Mouse (Mus musculus) CD4-positive, CD25-positive, alpha-beta regulatory T cell, adult 4 months (primary cell): ENCODE measurements around the gene Adad2. TPM values are rescaled to one million over a fixed set of nuclear protein-coding genes. Genes with fewer than 3 reads are reported as not detected.

Source experiments
- ATAC-seq: one replicate; pipeline ENCODE4 v1.8.0; 2017
- polyA plus RNA-seq, 2 experiments: library from polyadenylated mRNA; unstranded; fragments of 100-300 nt; shearing (Covaris generic); gene quantifications; one replicate each; pipeline ENCODE4 v1.2.1; 2017

The Adad2 gene
- polyA plus RNA-seq, 2 experiments from 2014 or later = not detected

GRCm38 (mm10) chr8:119617586-119617985 lies 5.0 kb downstream of the Adad2 start:
- ATAC-seq = no peak

GRCm38 (mm10) chr8:119618887-119619286 lies 6.3 kb downstream of the Adad2 start:
- ATAC-seq = no peak

GRCm38 (mm10) chr8:119620116-119620840 lies 7.7 kb downstream of the Adad2 start:
- no peak for ATAC-seq

GRCm38 (mm10) chr8:119620848-119621465 lies 8.4 kb downstream of the Adad2 start:
- ATAC-seq = no peak

GRCm38 (mm10) chr8:119622555-119622954 lies 10.0 kb downstream of the Adad2 start:
- ATAC-seq = no peak

- ATAC-seq = no peak
These were observed 10.5 kb downstream of the Adad2 start for GRCm38 (mm10) chr8:119623061-119623460.

GRCm38 (mm10) chr8:119623744-119624143 lies 11.2 kb downstream of the Adad2 start:
- no peak for ATAC-seq

- ATAC-seq = no peak
These were observed 12.4 kb downstream of the Adad2 start for GRCm38 (mm10) chr8:119624916-119625315.

GRCm38 (mm10) chr8:119625788-119626187 lies 13.2 kb downstream of the Adad2 start:
- ATAC-seq = no peak

GRCm38 (mm10) chr8:119627199-119627598 lies 14.7 kb downstream of the Adad2 start:
- no peak for ATAC-seq

- ATAC-seq = no peak
These were observed 15.2 kb downstream of the Adad2 start for GRCm38 (mm10) chr8:119627613-119628359.

- no peak for ATAC-seq
These were observed 18.3 kb downstream of the Adad2 start for GRCm38 (mm10) chr8:119630841-119631240.

GRCm38 (mm10) chr8:119632246-119632645 lies 19.7 kb downstream of the Adad2 start:
- ATAC-seq = no peak

- ATAC-seq = no peak
These were observed 20.4 kb downstream of the Adad2 start for GRCm38 (mm10) chr8:119632909-119633308.

- no peak for ATAC-seq
These were observed 22.2 kb downstream of the Adad2 start for GRCm38 (mm10) chr8:119634616-119635336.

GRCm38 (mm10) chr8:119635378-119635777 lies 22.8 kb downstream of the Adad2 start, which contains the start of gene Kcng4:
TSS of gene Kcng4 (minus strand) at chr8:119635680.
- no peak for ATAC-seq

GRCm38 (mm10) chr8:119635958-119636357 lies 23.4 kb downstream of the Adad2 start:
- ATAC-seq = no peak

GRCm38 (mm10) chr8:119636766-119637165 lies 24.2 kb downstream of the Adad2 start:
- ATAC-seq = no peak

GRCm38 (mm10) chr8:119637381-119637780 lies 24.8 kb downstream of the Adad2 start:
- ATAC-seq = no peak

- no peak for ATAC-seq
These were observed 25.7 kb downstream of the Adad2 start for GRCm38 (mm10) chr8:119638261-119638660.

GRCm38 (mm10) chr8:119639798-119640197 lies 27.3 kb downstream of the Adad2 start:
- no peak for ATAC-seq

- ATAC-seq = no peak
These were observed 28.5 kb downstream of the Adad2 start for GRCm38 (mm10) chr8:119641058-119641457.

- no peak for ATAC-seq
These were observed 30.4 kb downstream of the Adad2 start for GRCm38 (mm10) chr8:119642960-119643359.
